Mouse (Mus musculus) MEL (cell line): Measurements from ENCODE around the gene Vps18. TPM values are rescaled to one million over a fixed set of nuclear protein-coding genes. Genes with fewer than 3 reads are reported as not detected.

ENCODE experiments used
- DNase-seq: peaks from one replicate; pipeline ENCODE4 v3.0.0; 2011; ENCODE audit warnings: low read depth, low spot score
- H3K27ac ChIP-seq: 2 replicates; pipeline ENCODE4 v1.5.1; 2012; ENCODE audit warnings: low read depth, mild to moderate bottlenecking, control low read depth, low read length, moderate library complexity; ENCODE audit not compliant: control insufficient read depth
- H3K27me3 ChIP-seq, 2 experiments: fragments of 150-350 bp in 1 of 2; sonication (generic) in 1 of 2; 2 replicates each; pipeline ENCODE4 v1.6.1; 2012; ENCODE audit warnings: low read length in 2 of 2, mild to moderate bottlenecking in 2 of 2, improper control_type of control experiment in 1 of 2, moderate library complexity in 1 of 2; ENCODE audit not compliant: insufficient read depth in 2 of 2, control insufficient read depth in 1 of 2
- H3K36me3 ChIP-seq, 2 experiments: 2 replicates each; pipeline ENCODE4 v1.6.1; 2012 to 2014; ENCODE audit warnings: low read length in 2 of 2, improper control_type of control experiment in 1 of 2, inconsistent platforms in 1 of 2, mild to moderate bottlenecking in 1 of 2; ENCODE audit not compliant: insufficient read depth in 2 of 2, control insufficient read depth in 1 of 2
- H3K4me1 ChIP-seq, 2 experiments: fragments of 150-350 bp in 1 of 2; sonication (generic) in 1 of 2; 2 replicates each; pipeline ENCODE4 v1.6.1; 2012; ENCODE audit warnings: low read length in 2 of 2, improper control_type of control experiment in 1 of 2, mild to moderate bottlenecking in 1 of 2; ENCODE audit not compliant: insufficient read depth in 2 of 2, control insufficient read depth in 1 of 2
- H3K4me3 ChIP-seq, 2 experiments: fragments of 150-350 bp in 1 of 2; sonication (generic) in 1 of 2; 2 replicates each; pipeline ENCODE4 v1.5.1; 2012; ENCODE audit warnings: low read depth in 2 of 2, low read length in 2 of 2, mild to moderate bottlenecking in 2 of 2, moderate library complexity in 2 of 2, control low read depth in 1 of 2, improper control_type of control experiment in 1 of 2; ENCODE audit not compliant: control insufficient read depth in 1 of 2, insufficient read depth in 1 of 2
- H3K79me2 ChIP-seq: 2 replicates; pipeline ENCODE4 v1.6.1; 2012; ENCODE audit warnings: mild to moderate bottlenecking, low read length, moderate library complexity; ENCODE audit not compliant: control insufficient read depth, poor library complexity, insufficient read depth
- H3K9ac ChIP-seq: 2 replicates; pipeline ENCODE4 v1.6.1; 2012; ENCODE audit warnings: low read depth, mild to moderate bottlenecking, control low read depth, low read length, moderate library complexity; ENCODE audit not compliant: control insufficient read depth, poor library complexity, severe bottlenecking
- H3K9me3 ChIP-seq: fragments of 150-350 bp; sonication (generic); replicated peaks from 2 replicates; pipeline ENCODE4 v1.6.1; 2012; ENCODE audit warnings: mild to moderate bottlenecking, low read length, improper control_type of control experiment, moderate library complexity; ENCODE audit not compliant: insufficient read depth
- BHLHE40 ChIP-seq: IDR thresholded peaks from 2 replicates; pipeline ENCODE4 v1.6.1; 2012; ENCODE audit warnings: low read depth, mild to moderate bottlenecking, inconsistent platforms, low read length, improper control_type of control experiment, borderline replicate concordance
- CHD1 ChIP-seq: IDR thresholded peaks from 2 replicates; pipeline ENCODE4 v1.6.1; 2012; ENCODE audit warnings: low read depth, mild to moderate bottlenecking, inconsistent platforms, low read length, improper control_type of control experiment
- CHD2 ChIP-seq: IDR thresholded peaks from 2 replicates; pipeline ENCODE4 v1.6.1; 2011; ENCODE audit warnings: low read length, improper control_type of control experiment
- CTCF ChIP-seq, 3 experiments: IDR thresholded peaks in 2 of 3; conservative IDR thresholded peaks in 1 of 3; 2 replicates each; pipeline ENCODE4 v1.5.1; 2011 to 2012; ENCODE audit warnings: low read length in 3 of 3, low read depth in 2 of 3, mild to moderate bottlenecking in 2 of 3, improper control_type of control experiment in 1 of 3, inconsistent platforms in 1 of 3, mixed read lengths in 1 of 3, moderate library complexity in 1 of 3; ENCODE audit not compliant: control insufficient read depth in 1 of 3, insufficient read depth in 1 of 3, poor library complexity in 1 of 3, severe bottlenecking in 1 of 3
- ELF1 ChIP-seq: IDR thresholded peaks from 2 replicates; pipeline ENCODE4 v1.6.1; 2014; ENCODE audit warnings: low read depth, mild to moderate bottlenecking, inconsistent platforms, low read length, improper control_type of control experiment, moderate library complexity
- EP300 ChIP-seq, 2 experiments: IDR thresholded peaks; 2 replicates each; pipeline ENCODE4 v1.6.1; 2011; ENCODE audit warnings: improper control_type of control experiment in 2 of 2, low read length in 2 of 2, low read depth in 1 of 2, mild to moderate bottlenecking in 1 of 2
- ETS1 ChIP-seq: IDR thresholded peaks from 2 replicates; pipeline ENCODE4 v1.6.1; 2012; ENCODE audit warnings: low read depth, mild to moderate bottlenecking, inconsistent platforms, low read length, improper control_type of control experiment, moderate library complexity
- GABPA ChIP-seq: IDR thresholded peaks from 2 replicates; pipeline ENCODE4 v1.6.1; 2012; ENCODE audit warnings: low read depth, mild to moderate bottlenecking, inconsistent platforms, low read length, improper control_type of control experiment, moderate library complexity
- GATA1 ChIP-seq: IDR thresholded peaks from 2 replicates; pipeline ENCODE4 v1.6.1; 2011; ENCODE audit warnings: low read depth, low read length, improper control_type of control experiment
- JUND ChIP-seq: IDR thresholded peaks from 2 replicates; pipeline ENCODE4 v1.6.1; 2011; ENCODE audit warnings: low read depth, mild to moderate bottlenecking, improper control_type of control experiment, low read length
- MAX ChIP-seq: IDR thresholded peaks from 2 replicates; pipeline ENCODE4 v1.6.1; 2011; ENCODE audit warnings: low read length, improper control_type of control experiment
- MAZ ChIP-seq: IDR thresholded peaks from 2 replicates; pipeline ENCODE4 v1.6.1; 2012; ENCODE audit warnings: low read depth, mild to moderate bottlenecking, inconsistent platforms, low read length, improper control_type of control experiment
- MXI1 ChIP-seq: IDR thresholded peaks from 2 replicates; pipeline ENCODE4 v1.6.1; 2011; ENCODE audit warnings: mild to moderate bottlenecking, low read depth, low read length, improper control_type of control experiment
- MYC ChIP-seq: IDR thresholded peaks from 2 replicates; pipeline ENCODE4 v1.6.1; 2011; ENCODE audit warnings: low read depth, mild to moderate bottlenecking, low read length, improper control_type of control experiment, moderate library complexity
- POLR2A ChIP-seq, 2 experiments: IDR thresholded peaks; 2 replicates each; pipeline ENCODE4 v1.6.1; 2011 to 2012; ENCODE audit warnings: low read length in 2 of 2, mild to moderate bottlenecking in 2 of 2, control low read depth in 1 of 2, improper control_type of control experiment in 1 of 2, low read depth in 1 of 2, moderate library complexity in 1 of 2; ENCODE audit not compliant: control insufficient read depth in 1 of 2, insufficient read depth in 1 of 2, poor library complexity in 1 of 2
- POLR2AphosphoS2 ChIP-seq: IDR thresholded peaks from 2 replicates; pipeline ENCODE4 v1.6.1; 2011; ENCODE audit warnings: low read length, improper control_type of control experiment
- RAD21 ChIP-seq: IDR thresholded peaks from 2 replicates; pipeline ENCODE4 v1.6.1; 2011; ENCODE audit warnings: mild to moderate bottlenecking, low read depth, low read length, improper control_type of control experiment
- SMC3 ChIP-seq: IDR thresholded peaks from 2 replicates; pipeline ENCODE4 v1.6.1; 2011; ENCODE audit warnings: low read depth, low read length, improper control_type of control experiment
- TAL1 ChIP-seq: IDR thresholded peaks from 2 replicates; pipeline ENCODE4 v1.6.1; 2012; ENCODE audit warnings: mild to moderate bottlenecking, inconsistent platforms, low read length, moderate library complexity, mixed read lengths
- TBP ChIP-seq: IDR thresholded peaks from 2 replicates; pipeline ENCODE4 v1.8.0; 2011; ENCODE audit warnings: low read depth, low read length, improper control_type of control experiment
- UBTF ChIP-seq: IDR thresholded peaks from 2 replicates; pipeline ENCODE4 v1.6.1; 2012; ENCODE audit warnings: low read depth, mild to moderate bottlenecking, inconsistent platforms, low read length, improper control_type of control experiment, moderate library complexity, borderline replicate concordance; ENCODE audit not compliant: insufficient read depth
- USF2 ChIP-seq, 2 experiments: IDR thresholded peaks; 2 replicates each; pipeline ENCODE4 v1.6.1; 2011 to 2012; ENCODE audit warnings: improper control_type of control experiment in 2 of 2, low read length in 2 of 2, borderline replicate concordance in 1 of 2, inconsistent platforms in 1 of 2, low read depth in 1 of 2, mild to moderate bottlenecking in 1 of 2; ENCODE audit not compliant: insufficient read depth in 1 of 2
- ZC3H11A ChIP-seq: IDR thresholded peaks from 2 replicates; pipeline ENCODE4 v1.6.1; 2012; ENCODE audit warnings: low read depth, mild to moderate bottlenecking, inconsistent platforms, low read length, improper control_type of control experiment
- ZKSCAN1 ChIP-seq: IDR thresholded peaks from 2 replicates; pipeline ENCODE4 v1.6.1; 2012; ENCODE audit warnings: low read depth, mild to moderate bottlenecking, inconsistent platforms, low read length, improper control_type of control experiment, moderate library complexity
- ZMIZ1 ChIP-seq: IDR thresholded peaks from 2 replicates; pipeline ENCODE4 v1.6.1; 2012; ENCODE audit warnings: low read depth, mild to moderate bottlenecking, inconsistent platforms, low read length, improper control_type of control experiment, moderate library complexity
- polyA plus RNA-seq, 2 experiments: library from polyadenylated mRNA; stranded (reverse) in 1 of 2; unstranded in 1 of 2; fragments of >175 nt in 1 of 2; fragments of >200 nt in 1 of 2; gene quantifications; 2 replicates each; pipeline versions ENCODE4 v1.2.1 to v1.2.4; 2012; ENCODE audit warnings: low replicate concordance in 2 of 2, low read depth in 1 of 2; ENCODE audit not compliant: insufficient read length in 2 of 2, insufficient read depth in 1 of 2, missing spikeins in 1 of 2
- total RNA-seq: library from RNA; depleted of rRNA; stranded (reverse); fragments of 300-350 nt; gene quantifications from 2 replicates; pipeline ENCODE4 v1.2.3, GENCODE M21; 2012

The Vps18 gene
- total and polyA plus RNA-seq, 3 experiments, result 28.0 to 30.4 TPM; not detected in 1

DNA sequence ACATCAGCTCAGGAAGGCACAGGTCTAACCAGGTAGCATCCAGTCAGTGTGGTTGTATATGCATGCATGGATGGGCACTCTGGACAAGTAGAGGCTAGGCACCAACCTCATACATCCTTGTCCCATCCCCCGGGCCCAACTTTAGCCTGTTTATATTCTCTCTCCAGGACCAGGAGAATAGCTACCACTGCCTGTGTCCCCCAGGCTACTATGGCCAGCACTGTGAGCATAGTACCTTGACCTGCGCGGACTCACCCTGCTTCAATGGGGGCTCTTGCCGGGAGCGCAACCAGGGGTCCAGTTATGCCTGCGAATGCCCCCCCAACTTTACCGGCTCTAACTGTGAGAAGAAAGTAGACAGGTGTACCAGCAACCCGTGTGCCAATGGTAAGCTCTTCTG, 42.3 kb downstream of the Vps18 start:
- no peak overlapping the region for H3K4me3 ChIP-seq
- no peak overlapping the region for H3K9ac ChIP-seq
- H3K79me2 ChIP-seq, result no peaks in the 10 kb centered on the region
- no peak for DNase-seq
- TF ChIP-seq CHD2, result no peak
- TF ChIP-seq SMC3, result no peak
- TF ChIP-seq TAL1, result no peak
- TF ChIP-seq MYC, result no peak
- TF ChIP-seq ZC3H11A, result no peak
- no peak for TF ChIP-seq ELF1
- no peak for TF ChIP-seq MXI1
- TF ChIP-seq RAD21, result no peak
- no peak for TF ChIP-seq JUND
- TF ChIP-seq GABPA, result no peak
- no peak for TF ChIP-seq ZKSCAN1
- no peak for TF ChIP-seq POLR2A (IDR thresholded peaks at IDR 0.05; ENCODE audit: control insufficient read depth in 1 of 2, insufficient read depth in 1 of 2, low read depth in 1 of 2, low read length in 2 of 2, poor library complexity in 1 of 2)
- TF ChIP-seq CHD1, result no peak
- no peak for TF ChIP-seq POLR2AphosphoS2
- no peak for TF ChIP-seq UBTF
- TF ChIP-seq BHLHE40, result no peak
- TF ChIP-seq GATA1, result no peak
- TF ChIP-seq MAZ, result no peak
- TF ChIP-seq CTCF (IDR thresholded peaks at IDR 0.05 in 2 of 3, conservative IDR thresholded peaks at IDR 0.05 in 1 of 3; ENCODE audit: control insufficient read depth in 1 of 3, insufficient read depth in 1 of 3, low read depth in 2 of 3, low read length in 3 of 3, poor library complexity in 1 of 3, severe bottlenecking in 1 of 3), result no peak
- TF ChIP-seq ETS1, result no peak
- H3K9me3 ChIP-seq, result no peaks in the 10 kb centered on the region
- H3K4me1 ChIP-seq, result peaks cover 0 to 3% of the 10 kb centered on the region in 2 experiments; a peak in 3 of 4 replicates
- H3K36me3 ChIP-seq, result peaks cover 0 to 2% of the 10 kb centered on the region in 2 experiments; a peak in 1 of 4 replicates
- H3K27ac ChIP-seq, result no peak overlapping the region
- H3K27me3 ChIP-seq, result peaks cover 8 to 12% of the 10 kb centered on the region in 2 experiments

DNA sequence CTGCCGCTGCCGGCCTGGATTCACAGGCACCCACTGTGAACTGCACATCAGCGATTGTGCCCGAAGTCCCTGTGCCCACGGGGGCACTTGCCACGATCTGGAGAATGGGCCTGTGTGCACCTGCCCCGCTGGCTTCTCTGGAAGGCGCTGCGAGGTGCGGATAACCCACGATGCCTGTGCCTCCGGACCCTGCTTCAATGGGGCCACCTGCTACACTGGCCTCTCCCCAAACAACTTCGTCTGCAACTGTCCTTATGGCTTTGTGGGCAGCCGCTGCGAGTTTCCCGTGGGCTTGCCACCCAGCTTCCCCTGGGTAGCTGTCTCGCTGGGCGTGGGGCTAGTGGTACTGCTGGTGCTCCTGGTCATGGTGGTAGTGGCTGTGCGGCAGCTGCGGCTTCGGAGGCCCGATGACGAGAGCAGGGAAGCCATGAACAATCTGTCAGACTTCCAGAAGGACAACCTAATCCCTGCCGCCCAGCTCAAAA, 43.7 kb downstream of the Vps18 start:
- H3K4me1 ChIP-seq, result peaks cover 0 to 7% of the 10 kb centered on the region in 2 experiments; a peak in 3 of 4 replicates
- H3K9ac ChIP-seq, result no peak overlapping the region
- H3K36me3 ChIP-seq, result peaks cover 0 to 4% of the 10 kb centered on the region in 2 experiments; a peak in 2 of 4 replicates
- TF ChIP-seq EP300 (IDR thresholded peaks at IDR 0.05; ENCODE audit: low read depth in 1 of 2, low read length in 2 of 2) (no peak), MAX (no peak), ELF1 (no peak), TBP (no peak), CHD1 (no peak), USF2 (IDR thresholded peaks at IDR 0.05; ENCODE audit: borderline replicate concordance in 1 of 2, insufficient read depth in 1 of 2, low read depth in 1 of 2, low read length in 2 of 2) (no peak), JUND (no peak), ZMIZ1 (no peak), POLR2AphosphoS2 (no peak), POLR2A (IDR thresholded peaks at IDR 0.05; ENCODE audit: control insufficient read depth in 1 of 2, insufficient read depth in 1 of 2, low read depth in 1 of 2, low read length in 2 of 2, poor library complexity in 1 of 2) (no peak)
- no peak for DNase-seq
- H3K27me3 ChIP-seq, result peaks cover 2 to 6% of the 10 kb centered on the region in 2 experiments; a peak in 2 of 4 replicates
- no peak overlapping the region for H3K4me3 ChIP-seq
- no peak overlapping the region for H3K27ac ChIP-seq
- no peaks in the 10 kb centered on the region for H3K79me2 ChIP-seq
- H3K9me3 ChIP-seq, result no peaks in the 10 kb centered on the region
